Mouse (Mus musculus): Measurements from ENCODE around the gene Dleu7. TPM values are rescaled to one million over a fixed set of nuclear protein-coding genes. Genes with fewer than 3 reads are reported as not detected.

Dleu7 gene
- polyA plus RNA-seq (2017; shearing (Covaris generic)) = 0.22 TPM

GRCm38 (mm10) chr14:62292488-62293339 is at the start of gene Dleu7, which contains the start of gene Rnaseh2b:
Gene Dleu7 (minus strand): TSS chr14:62293047.
Gene Rnaseh2b (plus strand): TSS chr14:62292589.

Other genes with a start within 250 kb of the Dleu7 start
- gene Rnaseh2b, start 458 bp downstream of the Dleu7 start, polyA plus RNA-seq (2017; shearing (Covaris generic)) = 41.8 TPM
- gene Gucy1b2, start 163.2 kb upstream of the Dleu7 start, polyA plus RNA-seq (2017; shearing (Covaris generic)) = not detected

Measured in inflammation-experienced regulatory T-cells, adult 16 weeks (primary cell).